Mouse (Mus musculus) regulatory T cell (primary cell): ENCODE data around the gene Drosha.

Experiments used
- in situ Hi-C: fragments of 300-600 bp; cut with MboI, MseI; formaldehyde crosslinking; loops from one replicate; pipeline ENCODE4 v1.15.1; 2025; ENCODE audit warnings: high pct_unique_total_duplicates

The Drosha gene

DNA sequence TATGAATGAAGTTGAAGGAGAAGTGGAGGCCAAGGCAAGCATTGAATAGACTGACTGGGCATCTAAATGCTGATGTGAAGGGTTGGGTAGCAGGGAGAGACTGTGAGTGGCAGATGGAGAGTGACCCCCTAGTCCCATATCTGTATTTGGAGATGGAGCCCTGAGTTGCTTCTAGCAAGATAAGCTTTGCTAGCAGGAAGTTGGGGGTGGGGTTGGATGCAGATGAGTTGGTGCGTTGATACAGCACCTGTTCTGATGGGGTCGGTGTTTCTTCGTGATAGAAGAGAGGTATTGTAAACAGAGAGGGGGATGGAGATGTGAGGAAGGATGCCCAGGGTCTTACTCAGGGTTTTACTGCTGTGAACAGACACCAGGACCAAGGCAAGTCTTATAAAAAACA, 5.3 kb downstream of the Drosha start:
- in situ Hi-C loops: loop anchor here (25.0 kb wide), 2 partner anchors 843 to 1443 kb away; partner anchors contain the start of genes Sub1 and Tars

DNA sequence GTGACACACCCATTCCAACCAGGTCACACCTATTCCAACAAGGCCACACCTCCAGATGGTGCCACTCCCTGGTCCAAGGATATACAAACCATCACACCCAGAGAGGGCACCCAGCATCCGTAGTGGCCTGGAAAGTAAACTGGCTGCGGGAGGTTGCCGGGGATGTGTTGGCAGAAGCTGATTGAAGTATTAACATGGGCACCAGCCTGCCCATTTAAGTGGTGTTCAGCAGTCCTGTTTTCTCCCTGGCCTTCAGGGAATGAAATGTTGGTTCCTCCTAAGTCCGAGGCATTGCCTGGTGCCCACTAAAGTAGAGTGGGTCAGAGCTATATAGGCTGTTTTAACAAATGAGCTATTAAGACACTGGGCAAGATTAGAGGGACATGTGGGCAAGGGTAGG, 8.0 kb downstream of the Drosha start:
- in situ Hi-C loops: loop anchor here (25.0 kb wide), 2 partner anchors 845 to 1445 kb away; partner anchors contain the start of genes Sub1 and Tars

DNA sequence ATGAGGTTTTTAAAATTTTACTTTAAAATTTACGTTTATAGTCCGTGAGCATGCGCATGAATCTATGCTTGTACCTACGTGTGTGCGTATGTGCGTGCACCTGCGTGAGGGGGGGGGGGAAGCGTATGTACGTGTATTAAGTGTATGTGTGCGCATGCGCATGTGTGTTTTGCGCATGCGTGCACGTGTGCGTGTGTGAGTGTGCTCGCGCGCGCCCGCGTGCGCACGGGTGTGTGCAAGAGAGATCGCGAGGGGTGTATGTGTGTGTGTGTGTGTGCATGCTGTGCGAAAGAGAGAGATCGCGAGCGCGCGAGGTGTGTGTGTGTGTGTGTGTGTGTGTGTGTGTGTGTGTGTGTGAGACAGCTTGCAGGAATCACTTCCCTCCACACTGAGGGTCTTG, 8.8 kb downstream of the Drosha start:
- in situ Hi-C loops: loop anchor here (25.0 kb wide), 2 partner anchors 846 to 1446 kb away; partner anchors contain the start of genes Sub1 and Tars

DNA sequence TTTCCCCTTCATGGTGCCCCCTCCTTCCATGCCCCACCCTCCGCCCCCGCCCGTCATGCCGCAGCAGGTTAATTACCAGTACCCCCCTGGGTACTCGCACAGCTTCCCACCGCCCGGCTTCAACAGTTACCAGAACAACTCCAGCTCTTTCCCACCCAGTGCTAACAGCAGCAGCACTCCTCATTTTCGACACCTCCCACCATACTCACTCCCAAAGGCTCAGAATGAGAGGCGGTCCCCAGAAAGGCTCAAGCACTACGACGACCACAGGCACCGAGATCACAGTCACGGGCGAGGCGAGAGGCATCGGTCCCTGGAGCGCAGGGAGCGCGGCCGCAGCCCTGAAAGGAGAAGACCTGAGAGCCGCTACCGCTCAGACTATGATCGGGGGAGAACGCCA, 9.6 kb downstream of the Drosha start:
- in situ Hi-C loops: loop anchor here (25.0 kb wide), 2 partner anchors 847 to 1447 kb away; partner anchors contain the start of genes Sub1 and Tars

DNA sequence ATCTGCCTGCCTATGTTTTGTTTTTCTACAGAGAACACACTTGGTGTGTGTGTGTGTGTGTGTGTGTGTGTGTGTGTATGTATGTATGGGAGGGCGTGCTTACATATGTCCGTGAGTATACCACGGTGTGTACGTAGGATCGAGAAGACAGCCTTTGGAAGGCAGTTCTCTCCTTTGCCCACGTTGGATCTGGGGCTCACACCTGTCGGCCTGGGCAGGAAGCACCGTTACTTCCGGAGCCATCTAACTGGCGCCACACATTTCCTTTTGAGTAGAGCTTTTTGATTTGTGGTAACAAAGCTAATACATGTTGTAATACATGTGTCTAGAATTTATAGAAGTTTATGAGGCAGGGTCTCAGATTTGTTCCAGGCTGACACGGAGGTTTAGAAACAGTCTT, 16.1 kb downstream of the Drosha start:
- in situ Hi-C loops: loop anchor here (25.0 kb wide), 2 partner anchors 853 to 1453 kb away; partner anchors contain the start of genes Sub1 and Tars

DNA sequence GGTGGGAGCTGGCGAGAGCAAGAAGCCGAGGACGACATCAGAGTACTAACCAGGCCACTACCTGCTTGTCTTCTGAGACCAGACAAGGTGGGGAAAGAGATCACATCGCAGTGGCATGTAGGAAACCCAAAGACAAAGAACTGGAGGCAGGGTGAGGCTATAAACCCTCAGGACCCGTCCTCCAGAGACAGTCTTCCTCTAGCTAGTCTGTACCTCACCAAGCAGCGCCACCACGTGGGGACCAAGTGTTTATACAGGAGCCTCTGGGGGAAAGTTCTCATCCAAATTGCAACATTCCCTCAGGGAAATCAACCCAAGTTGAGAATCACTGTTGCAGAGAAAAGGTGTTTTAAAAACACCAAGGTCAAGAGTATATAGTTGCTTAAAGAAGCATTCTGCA, 18.2 kb downstream of the Drosha start:
- in situ Hi-C loops: loop anchor here (25.0 kb wide), 2 partner anchors 856 to 1456 kb away; partner anchors contain the start of genes Sub1 and Tars

DNA sequence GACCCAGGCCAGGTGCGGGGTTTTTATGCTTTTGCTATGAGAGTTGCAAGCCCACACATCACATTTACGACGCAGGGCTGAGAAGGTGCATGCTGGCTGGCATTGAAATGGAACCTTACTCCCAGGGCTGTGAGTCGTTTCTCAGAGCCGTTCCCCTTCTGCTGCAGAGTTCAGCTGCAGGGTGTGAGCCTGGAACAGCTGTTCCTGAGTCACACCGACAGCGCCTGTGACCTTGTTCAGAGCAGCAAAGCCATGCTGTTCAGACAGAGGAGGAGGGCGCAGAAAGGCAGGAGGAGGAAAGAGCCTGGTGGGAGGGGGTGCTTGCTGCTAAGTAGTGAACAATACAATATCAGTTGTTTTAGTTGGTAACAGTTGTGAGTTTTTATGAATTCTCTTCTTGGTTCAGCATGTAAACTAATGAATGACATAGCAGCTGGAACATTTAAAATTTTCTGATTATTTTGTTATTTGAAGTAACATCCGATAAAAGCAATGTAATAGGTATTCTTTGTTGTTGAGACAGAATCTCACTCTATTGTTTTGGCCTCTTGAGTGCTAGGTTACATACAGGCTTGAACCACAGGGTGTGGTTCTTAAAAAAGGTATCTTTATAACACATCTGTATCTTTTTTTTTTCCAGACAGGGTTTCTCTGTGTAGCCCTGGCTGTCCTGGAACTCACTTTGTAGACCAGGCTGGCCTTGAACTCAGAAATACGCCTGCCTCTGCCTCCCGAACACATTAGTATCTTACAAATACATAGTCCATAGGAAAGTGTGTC, 23.8 kb downstream of the Drosha start:
- in situ Hi-C loops: loop anchor here (25.0 kb wide), 2 partner anchors 861 to 1461 kb away; partner anchors contain the start of genes Sub1 and Tars

DNA sequence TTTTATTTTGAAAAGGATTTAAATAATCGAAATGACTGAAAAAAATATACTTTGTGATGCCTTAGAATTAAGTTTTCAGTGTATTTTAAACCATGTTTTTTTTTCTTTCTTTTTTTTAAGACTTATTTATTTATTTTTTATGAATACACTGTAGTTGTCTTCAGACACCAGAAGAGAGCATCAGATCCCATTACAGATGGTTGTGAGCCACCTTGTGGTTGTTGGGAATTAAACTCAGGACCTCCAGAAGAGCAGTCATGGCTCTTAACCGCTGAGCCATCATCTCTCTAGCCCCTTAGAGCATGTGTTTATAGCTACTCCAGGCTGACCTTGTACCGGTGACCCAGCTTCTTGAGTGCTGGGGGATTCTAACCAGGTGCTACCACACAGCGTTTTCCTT, 24.8 kb downstream of the Drosha start:
- in situ Hi-C loops: loop anchor here (25.0 kb wide), 2 partner anchors 862 to 1462 kb away; partner anchors contain the start of genes Sub1 and Tars

DNA sequence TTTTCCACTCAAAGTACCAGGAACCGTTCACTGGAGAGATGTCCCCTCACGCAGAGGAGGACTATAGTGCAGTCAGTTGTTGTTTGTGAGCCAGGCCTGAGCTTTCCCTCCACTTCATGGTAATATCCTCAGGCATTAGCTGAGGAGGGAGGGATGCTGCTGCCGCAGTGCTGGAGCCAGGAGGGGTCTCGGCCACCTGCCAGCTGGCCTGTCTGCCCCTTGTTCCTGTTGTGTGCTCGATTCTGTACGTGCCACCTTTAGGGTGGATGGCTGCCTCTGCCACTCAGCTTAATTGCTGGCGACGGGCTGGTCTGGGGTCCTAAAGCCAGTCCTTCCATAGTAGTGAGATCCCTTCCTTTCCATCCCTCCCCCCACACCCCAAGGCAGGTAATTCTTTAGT, 28.9 kb downstream of the Drosha start:
- in situ Hi-C loops: no loop called here

DNA sequence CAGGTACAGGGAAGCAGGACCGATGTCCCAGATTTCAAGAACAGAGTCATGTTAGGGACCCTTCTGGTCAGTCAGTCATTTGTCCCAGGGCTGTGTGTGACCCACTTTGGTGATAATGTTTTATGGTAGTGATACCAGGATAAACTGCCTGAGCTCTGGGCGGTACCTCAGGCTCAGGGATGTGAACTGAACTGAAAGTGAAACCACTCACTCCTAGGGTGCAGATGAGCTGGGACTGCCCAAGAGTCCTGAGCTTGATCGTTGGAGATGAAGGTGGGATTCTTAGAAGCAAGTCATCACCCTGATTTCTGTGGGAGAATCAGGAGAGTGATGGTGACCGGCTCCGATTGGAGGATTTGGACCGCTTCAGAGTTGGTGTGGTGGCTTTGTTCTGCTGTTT, 32.2 kb downstream of the Drosha start:
- in situ Hi-C loops: no loop called here

DNA sequence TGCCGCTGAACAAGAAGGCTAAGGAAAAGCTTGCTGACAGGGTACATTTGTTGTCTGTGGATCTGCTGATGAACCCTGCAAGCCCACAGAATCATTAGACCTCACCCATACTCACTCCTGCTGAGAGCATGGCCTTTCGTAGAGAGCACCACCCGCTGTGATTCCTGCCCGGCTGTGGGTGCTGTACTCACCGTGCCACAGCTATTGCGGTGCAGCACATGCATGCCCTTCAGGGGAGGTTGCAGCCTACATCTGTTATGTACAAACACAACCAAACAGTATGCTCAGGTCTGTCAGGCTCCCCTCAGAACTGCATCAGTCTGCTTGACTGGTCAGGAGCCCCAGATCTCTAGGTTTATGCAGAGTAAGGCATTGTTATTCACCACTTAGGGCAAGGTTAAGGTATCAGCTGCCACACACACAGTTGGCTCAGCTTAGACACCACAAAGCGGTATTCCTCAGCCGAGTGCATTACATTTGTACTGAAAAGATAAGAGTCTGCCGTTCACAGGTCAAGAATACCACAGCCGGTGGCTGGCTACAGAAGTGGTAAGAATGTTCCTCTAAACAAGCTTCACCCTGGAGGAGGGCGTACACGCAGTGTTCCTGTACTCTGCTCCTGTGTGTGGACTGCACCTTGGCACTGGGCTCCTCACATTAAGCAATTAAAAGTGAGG, 33.4 kb downstream of the Drosha start:
- in situ Hi-C loops: no loop called here

DNA sequence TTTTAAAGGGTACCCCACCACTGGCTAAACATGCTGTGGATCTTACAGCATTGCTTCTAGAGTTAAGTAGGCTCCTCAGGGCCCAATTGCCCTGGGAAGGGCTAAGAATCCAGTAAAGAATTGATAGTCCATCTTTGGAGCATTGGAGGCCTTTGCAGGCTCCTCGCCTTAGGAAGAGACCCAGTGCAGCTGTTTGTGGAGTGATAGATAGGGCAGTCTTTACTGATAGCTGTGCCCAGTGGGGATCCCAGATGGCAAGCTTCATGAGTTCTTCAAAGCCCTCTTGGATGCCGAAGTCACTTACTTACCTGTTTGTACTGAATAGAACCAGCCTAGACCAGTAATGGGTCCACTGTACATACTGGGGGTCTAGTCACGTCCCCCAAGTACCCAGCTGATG, 34.0 kb downstream of the Drosha start:
- in situ Hi-C loops: no loop called here

DNA sequence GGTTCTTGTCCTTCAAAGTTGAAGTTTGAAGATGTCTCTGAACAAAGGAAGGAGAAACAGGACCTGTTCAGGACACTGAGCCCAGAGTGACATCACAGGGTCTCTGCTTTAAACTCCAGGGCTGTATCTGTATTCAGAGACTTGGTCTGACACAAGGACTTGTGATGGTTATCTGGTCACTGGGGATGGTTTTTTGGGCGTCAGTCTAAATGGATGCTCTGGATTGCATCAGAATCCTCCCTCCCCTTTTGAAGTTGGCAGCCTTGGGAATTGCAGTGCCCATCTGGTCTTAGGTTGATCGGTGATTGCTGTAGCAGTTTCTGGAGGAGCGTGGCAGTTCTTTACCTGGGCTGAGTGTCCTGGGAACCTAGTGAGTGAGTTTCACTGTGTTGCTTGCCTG, 37.4 kb downstream of the Drosha start:
- in situ Hi-C loops: no loop called here

DNA sequence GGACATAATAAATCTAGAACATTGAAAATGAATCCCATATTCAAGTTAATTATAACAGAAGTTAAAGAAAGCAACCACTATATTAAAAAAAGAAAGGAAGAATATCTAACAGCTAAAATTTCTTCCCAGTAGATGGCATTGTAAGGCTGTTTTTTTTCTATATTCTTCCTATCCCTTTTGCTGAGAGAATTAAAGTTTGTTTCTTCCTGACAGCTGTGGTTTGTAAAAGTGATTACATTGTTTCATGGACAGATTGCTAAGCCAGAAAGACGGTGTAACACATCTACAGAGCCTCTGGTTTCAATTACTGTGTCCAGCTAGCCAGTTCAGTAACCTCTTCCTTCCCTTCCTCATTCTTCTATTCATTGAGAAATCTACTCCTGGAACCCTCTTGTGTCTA, 39.1 kb downstream of the Drosha start:
- in situ Hi-C loops: no loop called here

DNA sequence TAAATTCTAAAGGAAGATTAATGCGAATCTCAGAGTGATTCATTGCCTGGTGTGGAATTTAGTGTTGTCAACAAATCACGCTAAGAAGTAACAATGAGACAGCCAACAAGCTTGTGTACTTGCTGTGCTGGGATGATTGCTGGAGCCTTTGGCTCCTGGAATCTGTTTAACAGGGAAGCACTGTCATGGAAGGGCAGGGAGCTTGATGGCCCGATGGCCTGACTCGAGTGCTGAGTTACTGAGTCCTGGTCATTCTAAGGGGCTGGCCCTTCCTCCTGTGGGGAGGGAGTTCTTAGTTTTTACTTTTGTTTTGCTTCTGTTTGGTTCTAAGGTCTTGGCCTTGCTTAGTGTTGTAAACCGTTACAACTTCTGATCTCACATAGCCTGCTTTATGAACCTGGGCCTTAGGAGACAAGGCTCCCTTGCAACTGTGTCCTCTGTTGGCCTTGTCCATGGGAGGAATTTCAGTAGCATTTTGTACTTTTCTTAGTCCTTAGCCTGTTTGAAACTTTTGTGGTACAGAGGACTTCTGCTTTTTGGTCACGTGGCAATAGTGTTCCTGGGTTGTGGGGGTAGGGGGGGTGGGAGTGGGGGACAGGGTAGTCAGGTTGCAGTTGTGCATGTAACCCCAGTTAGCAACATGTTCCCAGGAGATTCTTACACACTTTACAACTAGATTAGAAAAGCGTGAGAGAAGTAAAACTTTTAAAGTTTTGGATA, 41.1 kb downstream of the Drosha start:
- in situ Hi-C loops: no loop called here

DNA sequence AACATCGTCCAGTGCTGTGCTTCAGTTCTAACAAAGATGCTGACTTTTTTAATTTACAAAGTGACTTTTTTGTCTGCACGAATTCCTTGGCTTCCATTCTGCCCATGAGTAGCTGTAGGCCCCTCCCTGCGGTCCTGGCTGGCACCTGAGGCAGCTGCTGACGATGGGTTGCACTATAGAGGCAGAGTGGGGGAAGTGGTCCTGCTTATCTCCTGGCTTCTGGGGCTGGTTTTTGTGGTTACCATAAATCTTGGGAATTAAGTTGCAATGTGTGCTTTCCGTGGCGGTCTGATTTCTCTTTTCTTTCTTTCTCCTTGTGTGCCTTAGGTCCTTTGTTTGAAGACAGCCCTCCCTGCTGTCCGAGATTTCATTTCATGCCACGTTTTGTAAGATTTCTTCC, 42.7 kb downstream of the Drosha start:
- in situ Hi-C loops: no loop called here

DNA sequence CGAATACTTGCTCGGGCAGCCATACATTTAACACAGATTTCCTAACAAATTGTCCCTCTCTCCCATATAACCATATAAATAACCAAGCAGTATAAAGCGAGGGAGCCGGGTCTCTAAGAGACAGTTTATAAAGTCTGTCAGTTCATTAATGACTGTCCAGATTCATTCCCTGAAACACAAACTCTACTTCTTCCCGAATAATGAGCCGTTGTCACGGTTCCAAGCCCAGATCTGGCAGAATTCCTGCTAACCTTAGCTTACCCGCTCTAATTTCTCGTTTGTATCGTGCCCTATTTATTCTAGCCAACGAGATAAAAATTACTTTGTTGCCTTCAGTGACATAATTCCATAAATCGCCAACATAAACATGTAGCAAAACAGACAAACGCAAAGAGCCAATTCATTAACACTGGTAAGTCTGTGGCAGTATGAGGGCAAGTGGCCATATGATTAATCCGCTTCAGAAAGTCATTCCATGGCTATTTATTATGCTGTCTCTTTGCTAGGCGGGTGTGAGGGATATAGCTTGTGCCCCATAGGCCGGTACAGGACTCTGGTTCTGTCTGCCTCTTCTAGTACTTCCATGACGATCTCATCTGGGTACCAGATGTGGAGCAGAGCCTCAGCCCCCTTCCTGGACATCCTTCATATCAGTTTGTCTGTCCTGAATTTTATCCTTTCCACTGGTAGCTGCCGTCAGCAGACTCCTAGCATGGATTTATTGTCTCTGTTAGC, 51.0 kb downstream of the Drosha start:
- in situ Hi-C loops: no loop called here

DNA sequence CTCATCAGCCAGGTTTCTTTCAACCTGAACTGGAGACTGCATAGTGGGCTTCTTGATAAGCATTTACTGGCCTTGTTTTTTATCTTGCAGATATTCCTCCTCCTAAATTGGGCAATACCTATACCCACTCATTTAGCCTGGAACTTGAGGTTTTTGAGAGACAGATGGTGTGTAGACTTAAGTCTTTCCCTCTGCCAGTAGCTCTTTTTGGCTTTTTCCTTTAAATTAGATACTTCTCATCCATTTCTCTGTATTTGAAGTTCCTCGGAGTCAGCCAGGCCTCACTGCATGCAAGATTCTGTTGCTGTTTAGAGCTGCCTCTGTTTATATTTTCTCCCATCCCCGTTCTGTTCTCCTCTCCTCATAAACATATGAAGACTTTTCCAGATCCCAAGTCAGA, 51.7 kb downstream of the Drosha start:
- in situ Hi-C loops: no loop called here

DNA sequence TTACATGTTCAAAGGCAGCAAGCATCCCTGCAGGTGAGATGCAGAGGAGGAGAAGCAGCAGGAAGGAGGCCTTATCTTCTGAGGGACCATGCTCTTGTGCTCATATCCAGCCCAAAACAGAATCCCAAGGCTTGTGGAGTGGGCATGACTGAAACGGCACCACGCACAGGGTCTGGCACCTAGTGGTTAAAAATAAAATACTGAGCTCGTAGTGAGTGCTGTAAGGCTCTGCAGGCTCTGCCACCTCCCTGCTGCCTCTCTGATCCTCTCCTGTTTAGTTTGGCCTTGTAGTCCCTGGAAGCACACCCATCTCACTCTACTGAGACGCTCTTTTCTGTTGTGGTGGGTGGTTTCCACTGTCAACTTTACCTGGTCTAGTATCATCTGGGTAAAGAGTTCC, 52.3 kb downstream of the Drosha start:
- in situ Hi-C loops: no loop called here

DNA sequence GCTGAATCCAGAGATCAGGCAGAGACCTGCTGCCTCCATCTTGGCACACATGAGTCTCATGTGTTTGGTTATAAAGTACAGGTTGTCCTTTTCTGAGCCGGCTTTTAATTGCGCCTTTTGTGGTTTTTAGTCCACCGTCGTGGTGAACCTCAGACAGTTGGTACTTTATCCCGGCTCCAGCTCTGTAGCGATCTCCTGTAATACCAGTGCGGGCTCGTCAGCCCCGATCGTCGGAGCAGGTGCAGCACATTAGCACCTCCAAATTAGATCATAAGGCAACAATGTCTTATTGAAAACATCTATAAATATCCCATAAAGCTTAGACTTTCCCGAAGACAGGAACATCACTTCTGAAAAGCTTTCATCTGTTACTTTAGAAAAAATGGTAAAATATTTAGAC, 53.3 kb downstream of the Drosha start:
- in situ Hi-C loops: no loop called here

DNA sequence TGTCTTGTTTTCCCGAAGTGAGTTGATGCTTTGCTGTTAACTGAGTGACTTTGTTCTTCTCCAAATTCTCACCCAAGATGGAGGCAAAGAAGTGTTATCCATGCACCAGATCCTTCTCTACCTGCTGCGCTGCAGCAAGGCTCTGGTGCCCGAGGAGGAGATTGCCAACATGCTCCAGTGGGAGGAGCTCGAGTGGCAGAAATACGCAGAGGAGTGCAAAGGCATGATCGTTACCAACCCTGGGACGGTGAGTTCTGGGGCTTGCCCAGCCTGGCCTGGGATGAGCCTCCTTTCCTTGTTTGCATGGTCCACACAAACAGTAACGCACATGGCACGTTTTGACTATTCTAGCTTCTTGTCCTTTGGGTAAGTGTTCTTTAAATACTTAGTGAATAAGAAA, 54.0 kb downstream of the Drosha start:
- in situ Hi-C loops: no loop called here
